ENCODE assay signal across 8 mouse cellular contexts in the genomic region with DNA sequence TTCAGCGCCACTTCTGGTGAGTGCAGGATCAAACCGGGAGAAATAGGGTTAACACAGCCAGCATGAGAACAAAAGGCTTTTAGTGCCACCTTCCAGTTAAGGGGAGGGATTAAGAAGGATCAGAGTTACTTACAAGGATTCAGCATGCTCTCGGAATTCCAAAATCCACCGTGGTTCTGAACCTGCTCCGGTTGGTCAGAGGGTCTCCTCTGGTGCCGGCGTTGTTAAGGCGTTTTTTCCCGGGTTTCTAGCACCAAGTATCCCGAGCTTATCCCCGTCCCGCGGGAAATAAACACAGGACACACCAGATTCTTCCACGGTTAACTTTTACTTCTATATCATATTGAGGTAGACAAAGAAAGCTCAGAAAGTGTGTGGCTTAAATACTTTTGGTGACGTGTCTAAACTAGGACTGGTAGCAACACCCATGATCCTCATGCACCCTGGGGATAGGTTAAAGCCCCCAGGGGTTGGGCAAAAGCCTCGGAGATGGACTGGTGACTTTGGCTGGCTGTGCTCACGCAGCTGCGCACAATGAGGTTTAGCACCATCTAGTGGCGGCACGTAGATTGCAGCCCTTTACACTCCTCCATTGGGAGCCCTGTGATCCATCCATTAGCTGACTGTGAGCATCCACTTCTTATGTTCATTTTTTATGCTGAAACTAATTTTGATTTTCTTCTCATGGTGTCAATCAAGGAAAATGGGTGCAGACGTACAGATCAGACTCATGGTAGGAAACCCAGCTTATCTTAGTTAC. TPM values are rescaled to one million over a fixed set of nuclear protein-coding genes. Genes with fewer than 3 reads are reported as not detected.
DNase-seq lines count a peak whose midpoint lies in the region; ATAC-seq and TF ChIP-seq lines count a peak whose summit lies in the region.
"Not testable (repeated sequence)": the region's sequence is repeated elsewhere in the genome, so short reads cannot be mapped to it uniquely, and the experiment has no call there.

No protein-coding gene starts in this region.

- H3K27ac ChIP-seq in forebrain, embryonic 15.5 days (replicated peaks) = 0 out of 2 replicates have a peak overlapping the region, but pooled peaks have one; percentile 43
- H3K27ac ChIP-seq in heart, postnatal 0 days (ENCODE audit: low read depth) = peak overlapping the region; percentile 74
- H3K27ac ChIP-seq in kidney, embryonic 16.5 days (ENCODE audit: low read length); limb, embryonic 11.5 days (replicated peaks; ENCODE audit: low read depth, low read length); midbrain, embryonic 11.5 days (ENCODE audit: low read depth, low read length): not testable (repeated sequence)

- TF ChIP-seq CTCF in heart, postnatal 0 days (IDR thresholded peaks at IDR 0.05; ENCODE audit: low read depth) = peak; percentile 51

- peak; percentile 37 for DNase-seq in A20 (ENCODE audit: low read depth, low spot score)
- peak; percentile 3 for DNase-seq in cerebellum, adult 11 months
- DNase-seq in heart, postnatal 0 days (ENCODE audit: low spot score); limb, embryonic 11.5 days (ENCODE audit: low spot score): not testable (repeated sequence)
- peak; percentile 90 for DNase-seq in midbrain, embryonic 11.5 days (ENCODE audit: low spot score, missing footprints)
- peak; percentile 56 for DNase-seq in right cerebral cortex, postnatal 4 days

- H3K4me3 ChIP-seq in forebrain, embryonic 15.5 days = peak overlapping the region; percentile 36
- peak overlapping the region; percentile 38 for H3K4me3 ChIP-seq in heart, postnatal 0 days (ENCODE audit: low read depth, low read length)
- H3K4me3 ChIP-seq in kidney, embryonic 16.5 days (ENCODE audit: low read length) = peak overlapping the region; percentile 37
- not testable (repeated sequence) for H3K4me3 ChIP-seq in limb, embryonic 11.5 days (ENCODE audit: low read depth, low read length)
- H3K4me3 ChIP-seq in midbrain, embryonic 11.5 days (ENCODE audit: low read depth, low read length) = peak overlapping the region; percentile 18; the same call in 1 of the 2 replicates

- peak; percentile 95 for ATAC-seq in forebrain, embryonic 15.5 days (replicated peaks)
- ATAC-seq in heart, postnatal 0 days (ENCODE audit: insufficient read depth, low read depth) = peak; percentile 87
- ATAC-seq in kidney, embryonic 16.5 days (ENCODE audit: low FRiP score, low TSS enrichment) = peak; percentile 93
- peak; percentile 87; the same call in 1 of the 2 replicates for ATAC-seq in limb, embryonic 11.5 days (ENCODE audit: insufficient number of reproducible peaks, low FRiP score, low TSS enrichment, low read depth)
- ATAC-seq in midbrain, embryonic 11.5 days (ENCODE audit: low FRiP score) = peak; percentile 93

- H3K9me3 ChIP-seq in forebrain, embryonic 15.5 days; heart, postnatal 0 days (replicated peaks; ENCODE audit: control insufficient read depth, low read length); kidney, embryonic 16.5 days (ENCODE audit: low read length); limb, embryonic 11.5 days (ENCODE audit: control insufficient read depth, low read length); midbrain, embryonic 11.5 days (ENCODE audit: control insufficient read depth, low read length): not testable (repeated sequence)

- peak overlapping the region; percentile 36 for H3K4me2 ChIP-seq in forebrain, embryonic 15.5 days (replicated peaks)
- peak overlapping the region; percentile 34; the same call in 1 of the 2 replicates for H3K4me2 ChIP-seq in heart, postnatal 0 days (ENCODE audit: low read depth, low read length)
- H3K4me2 ChIP-seq in kidney, embryonic 16.5 days (replicated peaks; ENCODE audit: low read depth, low read length) = peak overlapping the region; percentile 33
- not testable (repeated sequence) for H3K4me2 ChIP-seq in limb, embryonic 11.5 days (ENCODE audit: low read depth, severe bottlenecking)
- H3K4me2 ChIP-seq in midbrain, embryonic 11.5 days = 0 out of 2 replicates have a peak overlapping the region, but pooled peaks have one; percentile 23

- TF ChIP-seq EP300 in heart, postnatal 0 days (IDR thresholded peaks at IDR 0.05; ENCODE audit: low read depth) = not testable (repeated sequence)

- H3K27me3 ChIP-seq in forebrain, embryonic 15.5 days; heart, postnatal 0 days (ENCODE audit: control insufficient read depth, insufficient read depth, low read length); kidney, embryonic 16.5 days (ENCODE audit: insufficient read depth, low read length); limb, embryonic 11.5 days (ENCODE audit: control insufficient read depth, insufficient read depth, low read length); midbrain, embryonic 11.5 days (ENCODE audit: control insufficient read depth, insufficient read depth, low read length): not testable (repeated sequence)

- H3K36me3 ChIP-seq in forebrain, embryonic 15.5 days; heart, postnatal 0 days (replicated peaks; ENCODE audit: control insufficient read depth, insufficient read depth, low read length); kidney, embryonic 16.5 days (ENCODE audit: insufficient read depth, low read length); limb, embryonic 11.5 days (ENCODE audit: control insufficient read depth, insufficient read depth, low read length); midbrain, embryonic 11.5 days (ENCODE audit: control insufficient read depth, insufficient read depth, low read length): not testable (repeated sequence)

- not testable (repeated sequence) for H3K9ac ChIP-seq in forebrain, embryonic 15.5 days (replicated peaks); heart, postnatal 0 days (replicated peaks; ENCODE audit: low read depth, low read length); kidney, embryonic 16.5 days (replicated peaks; ENCODE audit: low read length); limb, embryonic 11.5 days (ENCODE audit: low read length); midbrain, embryonic 11.5 days (ENCODE audit: low read length)

- WGBS in forebrain, embryonic 15.5 days = 9% methylated on average over 19 of the region's 21 CpGs
- WGBS in heart, postnatal 0 days = 12% methylated on average over 18 of the region's 21 CpGs
- whole genome bisulfite sequencing in kidney, embryonic 16.5 days = 12% methylated on average over 18 of the region's 21 CpGs
- 14% methylated on average over 18 of the region's 21 CpGs for WGBS in limb, embryonic 11.5 days
- WGBS in midbrain, embryonic 11.5 days = 13% methylated on average over 18 of the region's 21 CpGs

- H3K4me1 ChIP-seq in forebrain, embryonic 15.5 days; heart, postnatal 0 days (ENCODE audit: control insufficient read depth, insufficient read depth); kidney, embryonic 16.5 days (ENCODE audit: insufficient read depth, low read length); limb, embryonic 11.5 days (ENCODE audit: control insufficient read depth, insufficient read depth, low read length); midbrain, embryonic 11.5 days (ENCODE audit: control insufficient read depth, insufficient read depth, low read length): not testable (repeated sequence)

RNA-seq across cellular contexts. Expression of a gene that starts 10.6 kb away (rescaled TPM):
- not detected in 2 replicates for polyA plus RNA-seq in forebrain, embryonic 15.5 days (2015; fragmentation: Nextera tagmentation; extraction: Ambion mirVana)
- total RNA-seq in heart, postnatal 0 days (2014; rRNA removed; ENCODE audit: low replicate concordance) = not detected in 2 replicates
- not detected in 2 replicates for polyA plus RNA-seq in heart, postnatal 0 days (2015; fragmentation: Nextera tagmentation; extraction: Ambion mirVana)
- not detected in 2 replicates for polyA plus RNA-seq in kidney, embryonic 16.5 days (2015; fragmentation: Nextera tagmentation; extraction: Ambion mirVana)
- polyA plus RNA-seq in limb, embryonic 11.5 days (2014; fragmentation: Nextera tagmentation; extraction: Ambion mirVana) = not detected in 2 replicates
- polyA plus RNA-seq in midbrain, embryonic 11.5 days (2014; fragmentation: Nextera tagmentation; extraction: Ambion mirVana) = not detected in 2 replicates
